Mouse (Mus musculus) cerebellum, adult 11 months (tissue): ENCODE results near the gene Etnk2.
"Not testable (repeated sequence)": the region's sequence is repeated elsewhere in the genome, so short reads cannot be mapped to it uniquely, and the experiment has no call there.

Experiments used
- DNase-seq: peaks from one replicate; pipeline ENCODE4 v3.0.0; 2022

Gene Etnk2

DNA sequence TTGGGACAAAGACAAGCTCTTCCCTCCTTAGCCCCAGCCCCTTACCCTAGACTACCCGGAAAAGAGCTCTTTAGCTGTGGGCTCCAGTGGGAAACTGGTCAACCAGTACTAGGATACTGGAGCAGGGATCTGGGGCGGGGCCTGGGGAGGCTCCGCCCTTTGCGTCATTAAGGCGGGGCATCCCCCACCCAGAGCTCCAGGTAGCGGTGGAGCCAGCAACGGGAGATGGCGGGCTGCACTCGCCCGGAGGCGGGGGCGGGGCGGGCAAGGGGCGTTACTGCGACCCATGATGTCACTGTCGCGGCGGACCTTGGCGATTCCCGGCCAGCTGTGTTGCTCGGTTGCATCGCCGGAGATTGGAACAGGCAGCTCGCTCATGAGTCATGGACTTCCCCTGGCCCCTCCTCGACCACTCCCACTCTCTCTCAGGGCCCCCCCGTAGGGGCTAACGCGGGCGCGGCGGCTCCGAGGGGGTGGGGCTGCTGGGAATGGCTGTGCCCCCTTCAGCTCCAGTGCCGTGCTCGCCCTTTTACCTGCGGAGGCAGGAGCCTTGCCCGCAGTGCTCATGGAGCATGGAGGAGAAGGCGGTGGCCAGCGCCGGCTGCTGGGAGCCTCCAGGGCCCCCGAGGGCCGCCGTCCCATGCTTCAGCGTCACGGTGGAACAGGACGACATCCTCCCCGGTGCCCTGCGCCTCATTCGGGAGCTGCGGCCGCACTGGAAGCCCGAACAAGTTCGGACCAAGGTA is at the start of gene Etnk2:
Etnk2 (plus strand) TSS at position 297 of the 746 bp plus-strand sequence.
- peak; percentile 34 for DNase-seq

DNA sequence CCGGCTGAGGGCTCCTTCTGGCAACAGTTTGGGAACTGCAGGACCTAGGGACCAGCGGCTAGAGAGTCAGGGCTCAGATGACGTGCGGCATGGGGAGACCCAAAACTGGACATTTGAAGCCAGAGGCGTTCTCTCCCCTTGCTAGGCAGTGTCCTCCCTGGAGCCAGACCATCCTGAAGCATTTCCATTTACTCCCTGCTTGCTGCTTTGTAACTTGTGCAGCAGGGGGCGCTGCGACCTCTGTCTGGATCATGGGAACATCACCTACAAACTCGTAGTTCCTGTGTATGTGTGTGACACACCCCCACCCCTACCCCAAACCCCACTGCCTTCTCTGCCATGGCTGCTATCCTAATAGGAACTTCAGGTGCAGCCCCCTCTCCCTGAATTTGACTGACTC is 49.0 kb upstream of the Etnk2 start:
- no peak for DNase-seq

DNA sequence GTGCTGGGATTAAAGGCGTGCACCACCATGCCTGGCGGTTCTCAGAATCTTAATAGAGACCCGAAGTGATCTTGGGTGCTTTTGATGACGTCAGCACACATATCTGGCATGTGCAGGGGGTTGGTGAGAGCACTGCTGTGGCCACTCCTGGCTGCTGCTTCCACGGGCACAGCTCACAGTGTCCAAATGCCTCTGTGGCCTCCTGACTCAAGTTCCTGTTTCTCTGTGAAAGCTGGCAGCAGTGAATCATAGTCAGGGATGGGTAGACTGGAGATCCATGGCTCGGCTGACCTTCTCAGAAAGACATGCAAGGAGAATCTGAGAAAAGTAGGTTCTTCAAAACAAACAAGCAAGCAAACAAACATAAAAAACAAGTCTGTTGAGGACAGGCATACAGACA is 47.6 kb upstream of the Etnk2 start:
- no peak for DNase-seq

DNA sequence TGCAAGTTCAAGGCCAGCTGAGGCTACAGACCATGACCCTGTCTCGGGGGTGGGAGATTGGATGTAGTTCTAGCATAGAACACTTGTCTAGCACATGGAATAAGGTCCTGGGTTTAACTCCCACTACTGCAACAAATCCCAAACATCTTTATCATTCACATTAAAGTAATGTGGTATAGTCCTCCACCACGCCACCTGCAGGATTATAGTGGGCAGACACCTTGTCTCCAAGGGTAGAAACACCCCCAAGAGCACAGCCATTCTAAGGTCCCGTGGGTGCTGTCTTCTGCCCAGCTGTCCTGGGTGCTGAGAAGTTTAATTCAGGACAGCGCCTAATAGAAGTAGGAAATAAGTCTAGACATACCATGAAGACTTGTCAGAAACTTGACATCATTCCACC is 46.8 kb upstream of the Etnk2 start:
- no peak for DNase-seq

DNA sequence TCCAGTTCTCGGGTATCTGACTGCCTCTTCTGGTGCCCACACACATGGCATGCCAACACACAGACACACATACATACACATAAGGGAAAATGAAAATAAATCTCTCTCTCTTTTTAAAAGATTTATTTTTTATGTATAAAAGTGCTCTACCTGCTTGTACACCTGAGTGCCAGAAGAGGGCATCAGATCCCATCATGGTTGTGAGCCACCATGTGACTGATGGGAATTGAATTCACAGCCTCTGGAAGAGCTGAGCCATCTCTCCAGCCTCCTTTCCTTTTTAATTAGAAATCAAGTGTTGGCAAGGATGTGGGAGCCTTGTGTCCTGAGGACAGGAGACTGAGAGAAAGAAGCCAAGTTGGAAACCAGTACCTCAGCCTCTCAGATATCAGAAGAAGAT is 46.2 kb upstream of the Etnk2 start:
- no peak for DNase-seq

DNA sequence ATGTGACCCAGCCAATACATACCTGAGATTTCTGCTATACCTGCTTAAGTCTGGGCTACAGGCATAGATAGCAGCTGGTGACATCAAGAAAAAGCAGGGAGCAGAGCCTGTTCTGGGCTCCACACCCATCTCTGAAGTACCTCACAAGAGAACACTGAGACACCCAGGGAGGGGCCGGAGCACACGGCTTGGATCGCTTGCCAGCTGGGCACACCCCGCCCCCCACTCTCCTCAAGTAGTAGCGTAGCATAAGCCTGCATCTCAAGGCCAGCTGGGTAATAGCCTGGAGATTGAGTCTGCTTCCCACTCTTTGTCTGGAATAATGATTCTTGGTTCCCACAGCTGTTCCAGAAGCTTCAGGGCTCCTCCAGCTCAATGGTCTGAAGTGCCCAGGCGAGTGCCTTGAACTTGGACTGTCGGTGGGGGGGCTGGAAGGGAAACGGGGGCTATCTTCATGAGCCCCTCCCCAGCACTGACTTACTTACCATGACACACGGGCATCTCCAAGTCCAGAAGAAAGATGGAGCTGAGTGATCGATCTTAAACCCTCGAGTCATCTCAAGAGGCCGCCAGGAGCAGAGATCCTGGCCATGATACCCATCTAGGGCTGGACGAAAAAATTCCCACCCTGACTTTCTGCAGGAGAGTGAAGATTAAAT is 42.0 kb upstream of the Etnk2 start, which contains the start of gene Kiss1:
Kiss1 (plus strand) TSS at position 609 of the 659 bp plus-strand sequence.
- no peak for DNase-seq

DNA sequence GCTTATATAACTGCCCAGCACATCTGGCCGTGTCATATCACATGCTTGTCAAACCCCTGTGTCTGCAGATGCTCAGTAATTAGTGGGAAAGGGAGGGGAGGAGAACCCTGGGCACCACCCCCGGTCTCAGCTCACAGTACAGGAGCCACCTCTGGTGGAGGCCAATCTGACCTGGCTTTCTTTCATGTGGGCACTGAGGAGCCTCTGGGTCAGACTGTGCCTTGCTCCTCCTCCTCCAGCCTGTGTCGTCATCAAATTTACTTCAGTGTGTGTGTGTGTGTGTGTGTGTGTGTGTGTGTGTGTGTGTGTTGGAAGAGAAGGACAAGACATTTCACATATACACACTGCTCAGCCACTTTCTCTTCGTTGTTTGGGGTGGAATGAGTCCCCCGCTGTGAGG is 40.0 kb upstream of the Etnk2 start:
- DNase-seq: no peak

DNA sequence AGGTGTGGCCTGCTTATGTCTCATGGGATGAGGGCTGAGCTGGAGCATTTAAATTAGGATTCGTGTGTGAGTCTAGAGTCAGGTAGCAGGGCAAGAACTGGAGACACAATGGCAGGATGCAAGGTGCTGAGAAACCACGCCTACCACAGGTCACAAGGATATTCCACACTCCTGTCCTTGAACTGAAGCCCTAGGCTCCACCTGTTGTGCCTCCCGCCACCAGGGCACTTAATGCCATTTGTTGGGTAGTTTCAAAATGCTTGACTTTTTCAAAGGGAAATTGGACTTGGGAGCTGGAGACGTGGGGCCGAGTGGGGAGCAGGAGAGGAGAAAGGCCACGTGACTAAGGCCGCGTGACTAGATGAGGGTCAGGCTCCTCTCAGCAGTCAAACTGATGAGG is 37.4 kb upstream of the Etnk2 start:
- DNase-seq: no peak

DNA sequence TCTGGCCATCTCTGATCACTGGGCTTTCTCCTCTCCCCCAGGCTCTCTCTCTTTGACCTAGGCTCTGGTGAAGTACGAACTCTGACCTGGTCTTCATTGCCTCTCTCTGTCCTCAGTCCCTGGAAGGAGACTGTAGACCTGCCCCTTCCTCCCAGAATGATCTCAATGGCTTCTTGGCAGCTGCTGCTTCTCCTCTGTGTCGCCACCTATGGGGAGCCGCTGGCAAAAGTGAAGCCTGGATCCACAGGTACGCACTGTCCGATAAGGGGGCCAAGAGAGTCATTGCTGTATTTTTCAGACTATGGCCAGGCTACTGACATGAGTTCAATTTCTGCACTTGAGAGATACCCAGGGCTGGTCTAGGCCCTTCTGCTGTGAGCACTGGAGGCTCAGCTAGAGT is 36.3 kb upstream of the Etnk2 start:
- no peak for DNase-seq

DNA sequence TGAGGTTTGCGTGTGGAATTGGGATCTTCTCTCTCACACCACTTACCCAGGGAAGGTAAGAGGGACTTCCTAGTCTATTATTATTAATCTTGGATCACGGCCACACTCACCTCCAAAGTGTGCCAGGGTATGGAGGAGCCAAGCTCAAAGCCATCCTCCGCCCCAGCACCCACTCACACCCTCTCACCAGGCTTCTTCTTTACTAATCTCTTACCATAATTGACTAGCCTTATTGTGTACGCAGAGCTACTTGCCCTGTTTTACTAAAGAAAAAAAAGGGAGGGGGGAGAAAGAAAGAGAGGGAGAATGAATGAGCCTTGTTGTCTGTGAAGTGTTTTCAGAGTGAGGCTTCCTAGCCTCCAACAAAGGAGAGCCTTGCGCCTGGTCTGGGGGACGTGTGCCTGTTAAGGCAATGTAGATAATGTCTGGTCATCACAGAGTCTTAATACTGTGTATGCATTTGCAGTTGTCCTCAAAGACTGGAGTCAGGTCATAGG is 35.0 kb upstream of the Etnk2 start:
- no peak for DNase-seq

DNA sequence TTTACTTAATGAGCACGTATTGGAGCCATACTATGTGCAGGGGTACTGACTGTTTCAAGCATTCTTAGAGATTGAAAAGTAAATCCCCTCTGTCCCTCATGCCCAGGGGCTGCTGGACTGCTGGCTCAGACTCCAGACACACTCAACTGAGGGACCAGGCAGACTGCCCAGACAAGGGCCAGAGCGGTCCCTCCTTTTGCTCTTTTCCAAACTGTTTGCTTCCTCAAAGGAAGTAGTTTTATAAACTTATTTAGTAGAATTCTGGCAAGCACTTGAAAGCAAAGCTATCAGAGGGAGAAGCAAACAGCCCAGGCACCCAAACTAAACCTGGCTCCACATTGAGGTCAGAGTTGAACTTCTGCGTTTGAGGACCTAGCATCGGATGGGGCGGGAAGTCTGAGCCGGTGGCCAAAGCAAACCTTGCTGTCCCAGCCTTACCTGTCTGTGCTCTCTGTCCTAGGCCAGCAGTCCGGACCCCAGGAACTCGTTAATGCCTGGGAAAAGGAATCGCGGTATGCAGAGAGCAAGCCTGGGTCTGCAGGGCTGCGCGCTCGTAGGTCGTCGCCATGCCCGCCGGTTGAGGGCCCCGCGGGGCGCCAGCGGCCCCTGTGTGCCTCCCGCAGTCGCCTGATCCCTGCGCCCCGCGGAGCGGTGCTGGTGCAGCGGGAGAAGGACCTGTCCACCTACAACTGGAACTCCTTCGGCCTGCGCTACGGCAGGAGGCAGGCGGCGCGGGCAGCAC is 34.3 kb upstream of the Etnk2 start:
- DNase-seq: no peak

DNA sequence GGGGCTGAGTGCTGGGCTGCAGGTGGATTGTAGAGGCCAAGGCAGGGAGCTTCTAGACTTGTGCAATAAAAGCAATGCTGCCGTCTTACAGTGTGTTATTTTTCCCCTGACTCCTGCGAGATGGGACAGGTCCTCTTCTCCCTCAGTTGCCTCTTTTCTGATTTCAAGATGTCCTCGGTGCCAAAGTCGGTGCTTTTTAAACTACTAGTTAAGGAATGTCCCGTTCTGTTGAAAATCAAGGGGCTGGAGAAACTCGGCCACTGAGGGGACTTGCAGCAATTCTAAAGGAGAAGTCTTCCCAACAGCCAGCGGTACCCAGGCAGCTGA is 33.8 kb upstream of the Etnk2 start:
- DNase-seq: no peak

DNA sequence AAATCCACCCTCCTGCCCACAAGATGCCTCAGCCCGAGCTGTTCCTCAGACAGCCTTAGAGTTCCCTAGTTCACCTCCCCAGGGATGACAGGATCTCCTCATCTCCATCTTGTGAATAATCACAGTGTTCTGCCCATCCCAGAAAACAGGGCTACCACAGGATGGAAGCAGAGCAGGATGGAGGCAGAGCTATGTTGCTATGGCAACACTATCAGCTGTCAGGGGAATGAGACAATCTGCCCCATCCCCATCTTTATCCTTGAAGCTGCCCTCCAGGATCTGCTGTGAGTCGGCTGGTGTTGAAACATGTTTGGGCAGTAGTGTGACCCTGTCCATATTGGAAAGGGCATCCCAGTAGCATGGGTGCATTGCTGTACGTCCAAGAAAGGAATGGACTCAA is 32.2 kb upstream of the Etnk2 start:
- DNase-seq: no peak

DNA sequence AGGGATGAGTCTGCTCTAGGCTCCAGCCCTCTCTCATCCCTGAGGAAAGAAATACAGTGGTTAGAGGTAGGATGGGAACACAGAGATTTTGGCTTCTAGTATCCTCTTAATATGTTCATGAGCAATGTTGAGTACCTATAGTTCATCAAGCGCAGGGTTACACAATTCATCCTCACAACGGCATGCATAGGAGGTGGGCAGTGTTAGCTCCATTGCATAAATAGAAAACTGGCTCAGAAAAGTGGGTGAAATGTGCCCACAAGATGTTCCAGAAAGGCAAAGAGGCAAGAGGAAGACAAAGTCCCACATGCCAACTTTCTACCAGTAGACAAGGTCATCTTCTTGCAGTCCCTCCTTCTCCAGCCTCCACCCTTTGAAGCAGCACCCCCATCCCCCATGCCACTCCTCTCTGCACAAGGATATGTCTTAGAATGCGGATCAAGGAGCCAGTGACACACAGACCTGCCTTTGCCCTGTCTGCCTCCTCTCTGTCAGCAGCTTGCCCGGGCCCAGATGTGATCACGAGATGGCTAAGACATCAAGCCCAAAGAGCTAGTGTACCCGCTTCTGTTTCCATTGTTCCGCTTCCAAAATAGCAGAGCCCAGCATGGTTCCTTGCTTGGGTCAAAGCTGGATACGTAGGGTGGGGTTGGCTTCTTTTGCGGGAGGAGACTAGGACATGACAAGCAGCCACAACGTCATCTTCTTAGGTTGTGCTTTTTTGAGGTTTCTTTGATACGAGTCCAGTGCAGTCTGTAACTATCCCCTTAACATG is 30.5 kb upstream of the Etnk2 start:
- no peak for DNase-seq

DNA sequence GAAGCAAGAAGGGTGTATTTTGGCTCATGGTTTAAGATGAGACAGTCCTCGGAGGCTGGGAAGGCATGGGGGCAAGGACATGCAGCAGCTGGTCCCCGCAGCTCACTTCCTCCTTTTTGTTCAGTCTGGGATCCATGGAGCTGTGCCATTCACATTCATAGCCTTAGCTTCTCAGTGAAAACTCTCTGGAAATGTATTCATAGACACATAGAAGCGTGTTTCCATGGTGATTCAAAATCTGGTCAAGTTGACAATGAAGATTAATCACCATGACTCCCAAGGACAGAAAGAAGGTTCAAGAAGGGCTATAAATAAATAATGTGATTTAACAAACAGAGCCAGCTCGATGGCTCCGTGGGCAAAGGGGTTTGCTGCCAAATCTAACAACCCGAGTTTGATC is 29.4 kb upstream of the Etnk2 start:
- DNase-seq: no peak

DNA sequence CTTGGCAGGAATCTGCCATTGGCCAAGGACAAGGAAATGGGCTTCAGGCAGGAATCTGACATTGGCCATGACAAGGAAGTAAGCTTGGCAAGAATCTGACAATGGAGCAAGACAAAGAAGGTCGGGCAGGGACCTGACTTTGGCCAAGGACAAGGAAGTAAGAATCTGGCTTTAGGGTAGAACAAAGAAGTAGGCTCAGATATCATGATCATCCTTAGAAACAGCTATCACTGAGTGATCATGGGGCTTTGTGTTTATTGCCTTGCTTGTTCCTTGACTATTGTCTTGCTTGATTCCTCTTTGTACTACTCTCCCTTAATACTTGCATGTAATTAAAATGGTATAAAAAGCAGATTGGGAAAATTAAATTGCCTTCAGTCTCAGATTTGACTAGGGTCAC is 23.0 kb upstream of the Etnk2 start:
- DNase-seq: not testable (repeated sequence)

DNA sequence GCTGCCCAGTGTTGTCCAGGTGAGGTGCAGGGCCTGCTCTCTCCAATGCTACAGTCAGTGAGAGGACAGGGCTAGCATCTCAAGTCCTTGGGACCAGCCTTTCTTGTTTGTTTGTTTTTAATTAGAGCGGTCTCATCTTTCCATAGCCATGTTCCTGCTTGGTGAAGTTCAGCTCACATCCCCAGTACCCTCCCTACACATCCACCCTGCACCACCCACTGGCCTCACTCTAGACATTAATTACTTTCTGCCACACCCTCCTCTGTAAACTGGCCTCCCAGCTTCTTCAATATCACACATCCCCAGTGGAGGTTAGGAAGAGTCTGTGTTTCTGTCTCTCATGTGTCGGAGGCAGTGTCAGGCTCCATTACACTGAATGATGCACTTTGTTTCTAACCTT is 19.0 kb upstream of the Etnk2 start:
- DNase-seq: no peak

DNA sequence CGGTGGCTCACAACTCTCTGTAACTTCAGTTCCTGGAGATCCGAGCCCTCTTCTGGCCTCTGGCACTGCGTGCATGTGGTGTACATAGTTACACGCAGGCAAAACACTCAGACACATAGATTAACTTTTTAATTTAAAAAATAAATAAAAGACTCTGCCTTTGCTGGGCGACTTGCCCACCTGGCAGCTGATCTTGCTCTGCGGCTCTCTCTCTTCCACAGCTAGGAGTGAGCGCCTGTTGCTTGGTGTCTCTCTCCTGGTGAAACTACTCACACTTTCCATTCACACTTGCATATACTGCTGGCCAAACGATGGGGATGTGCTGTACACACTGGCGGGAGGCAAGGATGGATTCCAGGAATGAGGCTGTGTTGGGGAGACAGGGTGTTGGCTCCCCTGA is 16.8 kb upstream of the Etnk2 start:
- DNase-seq: no peak

DNA sequence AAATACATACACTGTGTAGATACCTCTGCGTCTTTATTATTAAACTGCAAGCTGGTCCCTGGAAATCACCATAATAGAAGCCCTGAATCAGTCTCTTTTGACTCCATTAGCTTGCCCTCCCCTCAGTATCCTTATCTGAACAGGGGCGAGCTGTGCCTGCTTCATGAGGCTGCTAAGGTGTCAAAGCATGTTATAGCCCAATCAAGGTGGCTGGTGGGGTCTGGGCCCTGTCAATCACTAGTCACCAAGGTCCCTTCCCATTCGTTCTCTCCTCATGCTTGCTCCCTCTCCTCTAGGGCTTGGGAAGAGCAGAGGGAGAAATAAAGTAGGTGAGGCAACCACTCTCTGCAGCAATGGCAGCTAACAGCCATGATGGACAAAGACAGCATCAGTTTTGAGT is 16.1 kb upstream of the Etnk2 start:
- no peak for DNase-seq

DNA sequence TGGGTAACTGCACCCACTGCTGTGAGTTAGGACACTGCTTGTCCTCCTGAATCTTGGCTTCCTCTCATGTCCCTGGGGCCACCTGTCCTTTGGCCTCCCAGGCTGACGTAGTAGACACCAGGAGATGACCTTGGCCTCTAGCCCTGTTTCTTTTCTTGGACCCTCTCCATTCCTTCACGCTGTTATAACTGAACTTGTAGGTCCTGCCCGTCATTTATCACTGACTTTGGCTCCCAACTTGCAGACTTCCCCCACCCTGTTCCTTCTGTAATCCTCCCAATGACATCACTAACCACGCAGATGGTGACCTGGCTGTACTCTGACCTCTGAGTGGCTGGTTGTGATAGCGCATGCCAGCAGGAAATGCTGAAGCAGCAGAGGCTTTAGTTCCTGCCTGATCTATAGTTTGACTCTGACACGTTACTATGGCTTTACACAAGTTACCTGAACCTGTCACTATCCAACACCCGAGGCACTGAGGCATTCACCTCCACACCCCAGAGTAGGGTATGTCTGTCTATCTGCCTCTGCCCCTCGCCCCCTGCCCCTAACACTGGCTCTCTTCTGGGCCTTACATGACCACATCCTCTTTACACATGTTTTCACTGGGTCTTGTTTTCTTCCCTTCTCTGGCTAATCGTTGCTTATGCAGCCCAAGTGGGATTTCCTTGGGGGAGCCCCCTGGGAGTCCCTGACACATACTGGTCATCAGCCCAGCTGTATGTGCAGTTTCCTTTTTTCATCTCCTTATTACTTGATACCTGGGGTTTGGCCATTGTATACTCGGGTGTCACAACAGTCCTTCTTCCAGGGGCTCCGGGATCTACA is 15.5 kb upstream of the Etnk2 start:
- no peak for DNase-seq

DNA sequence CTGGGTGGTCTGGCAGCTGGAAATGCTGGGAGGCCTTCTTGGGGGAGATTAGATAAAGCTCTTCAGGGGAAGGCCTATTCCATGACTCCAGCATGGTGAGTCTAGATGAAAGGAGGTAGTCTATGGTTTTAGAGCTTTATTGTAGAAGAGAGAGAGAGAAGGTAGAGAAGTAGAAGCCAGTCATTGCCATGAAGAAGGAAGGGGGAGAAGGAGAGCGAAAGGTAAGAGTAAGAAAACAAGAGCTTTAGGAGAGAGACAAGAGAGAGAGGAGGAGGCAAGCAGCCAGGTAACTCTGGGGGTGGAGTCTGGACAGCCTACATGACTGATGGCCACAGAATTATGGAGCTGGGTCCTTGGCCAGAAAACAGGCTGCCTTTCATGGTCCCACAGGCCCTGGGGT is 13.2 kb upstream of the Etnk2 start, which contains the start of gene Ren1:
Ren1 (plus strand) TSS at position 301 of the 400 bp plus-strand sequence.
- DNase-seq: no peak

DNA sequence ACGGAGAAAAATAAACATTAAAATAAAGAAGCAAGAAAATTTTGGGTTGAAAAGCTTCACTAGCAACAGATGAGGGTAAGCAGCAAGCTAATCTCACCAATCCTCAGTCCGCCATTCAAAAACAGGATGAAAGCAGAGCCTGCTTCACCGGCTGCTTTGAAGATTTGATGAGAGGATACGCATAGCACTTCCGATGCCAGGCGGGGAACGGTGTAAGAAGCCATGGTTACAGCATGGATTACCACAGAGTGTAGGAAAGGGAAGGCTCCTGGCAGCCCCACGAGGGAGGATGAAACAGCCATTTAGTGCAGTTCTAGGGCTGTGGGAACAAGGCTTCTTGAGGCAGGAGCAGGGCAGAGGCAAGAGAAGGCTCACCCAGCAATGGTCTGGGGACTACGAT is 11.6 kb upstream of the Etnk2 start:
- no peak for DNase-seq
